Mouse (Mus musculus): ENCODE measurements around the gene Srp54a.
"Not testable (repeated sequence)": the region's sequence is repeated elsewhere in the genome, so short reads cannot be mapped to it uniquely, and the experiment has no call there.

The Srp54a gene

DNA sequence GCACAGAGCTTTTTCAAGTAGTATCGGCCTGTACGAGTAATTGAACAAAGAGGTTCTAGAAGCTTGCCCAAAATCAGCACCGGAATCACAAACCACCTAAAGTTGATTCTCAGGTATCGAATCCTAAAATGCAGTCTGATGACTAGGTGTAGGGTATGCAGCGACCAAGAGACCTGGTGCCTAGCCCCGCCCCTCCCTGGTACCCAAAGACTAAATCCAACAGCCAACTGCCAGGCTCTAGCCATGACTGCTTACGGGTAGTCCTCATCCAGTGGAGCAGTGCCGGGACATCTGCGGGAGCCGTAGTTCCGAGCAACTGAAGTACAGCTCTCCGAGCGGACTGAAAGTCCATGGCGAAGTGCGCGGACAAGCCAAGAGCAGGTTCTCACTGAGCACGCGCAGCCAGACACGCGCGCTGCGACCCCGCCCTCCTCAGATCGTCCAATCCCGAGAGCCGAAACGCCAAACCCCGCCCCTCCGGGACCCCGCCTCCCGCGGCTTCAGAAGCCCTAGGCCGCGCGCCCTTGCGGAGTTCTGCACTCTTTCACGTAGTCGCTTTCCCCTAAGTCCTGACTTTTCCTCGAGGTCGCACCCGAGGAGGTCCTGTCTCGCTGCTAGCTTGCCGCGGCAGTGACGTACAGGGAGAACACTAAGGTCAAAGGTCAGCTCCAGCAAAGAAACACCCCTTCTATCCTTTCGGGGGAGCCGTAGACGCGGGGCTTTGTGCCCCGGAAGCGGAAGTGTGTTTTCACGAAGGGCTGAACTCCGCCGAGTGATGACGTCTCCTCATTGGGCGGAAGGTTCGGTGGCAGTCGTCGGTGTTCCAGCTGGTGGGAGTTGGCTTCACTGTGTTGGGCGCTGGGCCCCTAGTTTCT is at the start of gene Srp54a, which contains the start of gene 2700097O09Rik:
Srp54a (plus strand) TSS at position 537 of the 875 bp plus-strand sequence.
2700097O09Rik (minus strand) TSS at position 385 of the 875 bp plus-strand sequence.
- peak; percentile 98 for DNase-seq (ENCODE audit: low spot score)

DNA sequence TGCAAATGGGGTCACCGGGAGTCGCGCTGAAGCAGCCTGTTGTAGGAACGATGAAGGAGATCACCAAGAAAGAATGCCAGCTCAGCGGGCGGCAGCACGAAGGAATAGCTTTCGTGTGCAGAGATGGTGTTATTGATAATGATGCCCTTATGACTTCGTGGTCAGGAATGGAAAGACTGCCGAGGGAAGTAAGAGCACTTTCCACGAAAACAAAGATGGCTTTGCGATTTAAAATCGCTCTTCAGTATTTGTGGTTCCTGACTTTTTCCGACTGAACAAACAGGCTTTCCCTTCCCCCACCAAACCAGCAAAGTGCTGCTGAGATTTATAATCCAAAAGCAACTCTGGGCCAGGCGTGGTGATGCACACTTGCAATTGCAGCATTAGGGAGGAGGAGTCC is 39.1 kb upstream of the Srp54a start:
- no peak for DNase-seq (ENCODE audit: low spot score)

DNA sequence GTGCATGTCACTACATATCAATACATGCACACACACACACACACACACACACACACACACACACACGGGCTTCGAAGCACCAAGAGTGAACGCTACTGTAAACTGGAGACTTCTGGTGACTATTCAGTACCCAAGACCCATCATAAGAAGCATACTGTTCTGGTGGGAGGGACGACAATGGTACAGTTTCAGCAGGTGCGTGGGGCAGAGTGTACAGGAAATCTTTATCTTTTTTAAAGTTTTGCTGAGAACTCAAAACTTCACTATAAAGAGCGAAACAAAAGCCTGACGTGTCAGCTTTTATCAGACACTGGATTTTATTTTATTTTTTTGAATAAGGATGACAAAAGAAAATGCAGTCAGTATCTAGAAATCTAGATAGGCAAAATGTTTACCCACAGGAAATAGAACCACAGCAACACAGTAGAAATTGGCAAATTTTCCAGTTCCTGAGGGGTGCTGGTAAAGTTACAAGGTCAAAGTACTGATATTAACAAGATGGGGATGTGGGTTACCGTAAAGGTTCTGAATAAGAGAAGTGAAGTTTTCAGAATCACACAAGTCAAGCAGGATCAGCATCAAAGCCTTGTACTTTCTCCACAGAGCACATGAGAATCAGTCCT is 30.2 kb upstream of the Srp54a start:
- DNase-seq (ENCODE audit: low spot score), result no peak

DNA sequence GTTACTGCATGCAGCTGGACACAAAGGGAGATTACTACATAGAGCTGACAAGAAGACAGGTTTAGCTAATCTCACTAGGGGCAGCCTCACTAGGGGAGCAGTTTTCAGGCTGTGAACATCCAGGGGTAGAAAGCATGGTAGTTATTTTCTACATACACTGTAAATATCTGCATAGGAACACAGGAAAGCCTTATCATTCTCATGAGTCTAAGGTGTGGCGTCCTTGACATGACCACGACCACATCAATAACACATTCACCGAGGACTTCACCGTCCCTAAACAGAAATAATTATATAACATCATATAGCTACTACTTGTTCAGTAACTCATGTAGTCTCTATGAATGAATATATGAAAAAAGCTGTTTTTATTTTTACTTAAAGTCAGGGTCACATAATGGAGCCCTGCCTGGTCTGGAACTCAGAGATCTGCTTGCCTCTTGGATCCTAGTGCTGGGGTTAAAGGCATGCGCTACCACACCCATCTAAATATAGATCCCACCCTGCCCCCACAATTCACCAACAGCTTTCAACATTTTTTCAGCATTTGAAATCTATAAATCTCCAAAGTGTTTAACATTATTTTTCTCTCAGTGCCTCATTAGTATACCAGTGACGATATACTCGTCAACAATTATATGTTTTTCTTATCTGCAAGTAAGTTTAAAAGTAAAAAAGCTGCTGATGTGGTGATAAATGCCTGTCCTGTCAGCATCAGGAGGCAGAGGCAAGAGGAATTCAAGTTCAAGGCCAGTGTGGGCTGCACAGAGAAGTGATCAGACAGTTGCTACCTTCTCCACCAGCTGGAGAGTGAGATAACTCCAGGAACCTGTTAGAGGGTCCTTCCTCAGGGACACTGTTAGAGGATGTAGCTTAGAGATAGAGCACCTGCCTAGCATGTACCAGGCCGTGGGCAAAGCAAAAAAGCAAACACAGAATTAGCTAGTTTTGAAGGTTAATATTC is 28.6 kb upstream of the Srp54a start:
- DNase-seq (ENCODE audit: low spot score), result no peak

DNA sequence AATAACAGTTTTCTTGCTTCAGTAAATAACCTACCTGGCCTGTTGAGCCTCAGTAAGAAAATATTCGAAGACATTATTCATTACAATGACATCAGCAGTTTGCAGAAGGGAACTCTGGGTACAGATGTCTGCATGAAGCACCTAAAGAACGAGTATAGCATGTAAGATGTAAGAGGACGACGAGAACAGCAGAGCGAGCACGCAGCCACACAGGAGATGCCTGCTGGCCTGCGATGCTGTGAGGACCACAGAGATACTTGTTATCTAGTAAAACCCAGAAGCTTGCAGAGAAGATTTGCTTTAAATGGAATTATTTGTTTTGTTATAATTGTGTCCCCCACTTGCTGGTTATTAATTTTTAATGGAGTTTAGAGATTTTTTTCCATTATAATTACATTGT is 26.8 kb upstream of the Srp54a start:
- no peak for DNase-seq (ENCODE audit: low spot score)

DNA sequence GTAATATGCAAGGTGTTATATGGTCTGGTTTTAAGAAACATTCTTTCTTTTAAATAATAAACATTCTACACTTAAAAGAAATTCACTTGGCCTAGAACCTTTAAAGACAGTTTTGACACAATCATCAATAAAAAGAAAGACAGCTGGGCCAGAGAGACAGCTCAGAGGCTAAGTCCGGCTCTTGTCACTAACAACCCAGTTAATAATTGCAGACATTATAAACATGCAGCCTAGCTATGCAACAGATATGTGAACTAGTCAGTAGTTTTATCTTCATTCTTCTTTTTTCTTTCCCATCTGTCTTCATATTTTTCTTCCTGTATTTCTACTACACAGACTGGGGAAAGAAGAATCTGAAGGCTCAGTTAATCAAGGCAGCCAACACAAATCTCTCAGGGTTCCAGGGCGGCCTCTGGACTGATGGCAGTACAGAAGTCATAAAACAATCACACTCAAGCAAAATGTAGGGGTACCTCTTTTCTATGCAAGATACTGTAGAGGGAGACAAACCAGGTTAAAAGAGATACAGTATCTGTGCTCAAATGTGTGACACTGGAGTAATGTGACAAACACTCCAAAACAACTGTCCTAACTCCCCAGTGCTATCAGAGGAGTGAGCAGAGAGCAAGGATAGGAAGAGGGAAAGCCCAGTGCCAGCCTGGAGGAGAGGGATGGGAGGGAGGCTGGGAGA is 25.4 kb upstream of the Srp54a start:
- no peak for DNase-seq (ENCODE audit: low spot score)

DNA sequence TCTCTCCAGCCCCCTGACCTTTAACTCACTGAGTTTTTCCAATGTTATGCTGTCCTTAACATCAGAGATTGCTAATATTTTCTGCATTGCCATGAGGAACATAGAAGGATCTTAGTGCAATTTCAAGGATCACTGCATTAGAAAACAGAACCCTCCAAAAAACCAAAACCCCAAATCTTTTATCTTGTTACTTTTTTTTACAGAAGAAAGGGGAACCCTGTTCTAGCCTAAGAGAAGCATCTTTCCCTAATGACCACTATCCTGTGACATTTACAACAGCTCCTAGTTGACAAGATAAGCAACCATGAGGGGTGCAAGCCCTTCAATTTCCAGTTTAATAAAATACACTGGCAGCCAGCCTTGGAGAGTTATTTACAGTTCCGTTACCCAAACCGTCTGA is 23.4 kb upstream of the Srp54a start:
- no peak for DNase-seq (ENCODE audit: low spot score)

DNA sequence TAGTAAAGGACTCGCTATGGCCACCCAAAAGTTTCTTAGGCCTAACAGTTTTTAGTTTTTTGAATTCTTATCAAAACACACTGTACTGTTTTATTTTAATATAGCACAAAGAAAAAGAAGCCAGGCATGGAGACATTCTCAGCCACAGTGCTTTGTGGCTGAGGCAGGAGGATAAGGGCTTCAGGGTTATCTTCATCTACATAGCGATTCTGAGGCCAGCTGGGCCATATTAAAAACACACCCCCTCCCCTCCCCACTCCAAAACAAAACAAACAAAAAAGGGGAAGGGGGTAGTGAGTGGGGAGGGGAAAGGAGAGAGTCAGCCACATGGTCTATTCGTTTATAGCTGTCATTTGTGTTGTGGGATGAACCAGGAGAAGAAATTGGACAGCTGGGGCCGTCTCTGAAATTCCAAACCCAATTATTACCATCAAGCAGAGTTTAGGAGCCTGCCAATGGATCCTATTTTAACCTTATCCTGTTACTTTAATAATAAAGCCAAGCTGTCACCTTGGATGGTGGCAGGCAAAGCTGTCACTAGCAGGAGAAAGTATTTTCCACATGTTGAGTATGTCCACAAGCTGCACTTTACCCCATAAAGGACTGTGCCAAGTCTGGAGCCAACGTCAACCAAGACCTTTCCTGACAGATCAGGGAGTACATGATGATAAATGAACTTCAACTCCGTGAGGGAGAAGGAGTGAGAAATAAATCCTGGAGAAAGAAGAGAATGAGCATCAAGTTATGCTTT is 21.0 kb upstream of the Srp54a start:
- no peak for DNase-seq (ENCODE audit: low spot score)

DNA sequence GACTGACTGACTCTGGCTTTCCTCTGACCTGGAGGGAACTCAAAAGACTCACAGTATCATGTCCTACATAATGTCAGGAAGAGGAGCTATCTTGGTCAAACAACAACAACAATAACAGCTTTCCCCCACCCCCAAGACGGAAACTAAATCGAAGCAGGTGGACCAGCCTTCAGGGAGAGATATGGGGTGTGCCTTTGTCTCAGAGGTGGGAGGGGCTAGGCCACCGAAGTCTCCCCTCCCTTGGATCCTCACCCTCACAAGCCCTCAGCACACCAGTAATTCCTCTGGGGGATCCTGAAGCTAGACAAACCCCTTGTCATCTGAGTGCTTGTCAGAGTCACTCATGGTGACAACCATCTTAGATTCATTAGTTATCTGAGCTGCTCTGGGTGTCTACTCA is 20.2 kb upstream of the Srp54a start:
- DNase-seq (ENCODE audit: low spot score), result no peak

DNA sequence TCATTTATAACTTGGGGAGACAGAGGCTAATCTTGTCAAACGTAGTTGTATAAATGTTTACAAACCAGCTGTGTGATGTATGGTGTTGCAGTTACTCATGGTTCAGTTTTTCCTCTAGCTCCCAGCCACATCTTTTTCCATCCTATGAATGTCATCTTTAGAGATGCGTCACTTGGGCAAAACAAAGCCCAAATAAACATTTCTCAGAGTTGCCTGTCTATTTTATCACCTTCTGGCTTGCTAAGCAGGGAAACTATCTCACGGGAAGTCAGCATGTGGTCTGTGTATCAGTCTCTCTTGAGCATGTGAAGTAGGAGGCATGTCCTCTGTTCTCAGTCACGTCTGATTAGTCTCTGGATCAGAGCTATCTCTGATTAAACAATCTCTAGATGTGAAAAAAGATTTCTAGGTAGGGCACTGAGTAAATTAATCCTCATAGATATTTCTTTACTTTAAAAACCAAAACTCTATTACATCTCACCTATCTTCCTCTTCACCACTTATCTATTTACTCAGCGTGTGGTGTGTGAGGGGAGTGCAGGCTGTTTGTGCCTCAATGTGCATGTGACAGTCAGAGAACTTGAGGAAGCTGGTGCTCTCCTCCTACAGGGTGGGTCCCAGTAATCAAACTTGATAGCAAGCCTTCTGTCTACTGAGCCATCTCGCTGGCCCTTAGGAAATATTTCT is 19.7 kb upstream of the Srp54a start:
- DNase-seq (ENCODE audit: low spot score), result no peak

DNA sequence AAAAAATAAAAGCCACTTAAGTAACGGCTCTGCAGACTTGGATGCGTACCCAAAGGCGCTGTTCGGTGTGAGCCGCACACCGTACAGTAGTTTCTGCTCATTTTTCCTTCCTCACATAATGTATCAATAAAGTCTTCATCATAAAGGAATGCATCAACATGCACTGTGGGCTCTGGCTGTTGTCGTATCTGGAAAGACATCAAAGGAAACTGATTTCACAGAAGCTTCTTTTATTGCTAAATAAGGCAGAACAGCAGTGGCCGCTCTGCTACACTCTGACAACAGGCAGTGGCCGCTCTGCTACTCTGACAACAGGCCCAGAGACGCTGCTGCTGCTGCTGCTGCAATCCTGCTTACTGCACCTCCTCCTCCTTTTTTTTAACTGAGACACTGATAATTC is 19.1 kb upstream of the Srp54a start:
- DNase-seq (ENCODE audit: low spot score), result peak; percentile 26

DNA sequence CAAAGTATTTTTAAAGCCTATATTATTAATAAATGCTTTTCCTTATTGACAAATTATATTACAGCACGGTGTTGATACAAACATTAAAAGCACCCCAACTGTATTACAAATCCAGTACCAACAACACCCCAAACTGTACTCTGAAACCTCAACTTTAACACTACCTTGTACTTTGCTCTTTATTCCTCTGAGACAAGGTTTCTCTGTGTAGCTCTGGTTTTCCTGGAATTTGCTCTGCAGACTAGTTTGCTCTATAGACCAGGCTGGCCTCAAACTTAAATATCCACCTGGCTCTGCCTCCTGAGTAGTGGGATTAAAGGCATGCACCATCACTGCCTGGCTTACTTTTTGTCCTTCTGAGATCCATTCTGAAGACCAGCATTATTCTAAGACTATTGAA is 17.9 kb upstream of the Srp54a start:
- no peak for DNase-seq (ENCODE audit: low spot score)

DNA sequence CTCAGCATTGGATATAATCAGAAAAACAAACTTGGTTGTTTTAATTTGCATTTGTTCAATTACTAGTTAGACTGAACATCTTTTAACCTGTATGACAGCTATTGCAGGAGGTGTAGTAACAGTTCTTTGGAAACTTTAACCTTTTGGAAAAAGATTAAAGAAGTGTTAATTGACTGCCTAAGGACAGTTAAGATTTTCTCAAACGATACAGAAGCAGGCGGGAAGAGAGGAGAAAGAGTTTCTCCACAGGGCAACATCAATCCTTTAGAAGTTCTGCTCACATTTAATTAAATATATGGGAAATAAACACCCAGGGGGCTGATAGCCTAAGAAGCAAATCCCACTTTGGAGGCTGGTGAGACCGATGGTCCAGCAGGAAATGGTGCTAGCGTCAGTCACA is 7.6 kb upstream of the Srp54a start:
- DNase-seq (ENCODE audit: low spot score), result peak; percentile 21

DNA sequence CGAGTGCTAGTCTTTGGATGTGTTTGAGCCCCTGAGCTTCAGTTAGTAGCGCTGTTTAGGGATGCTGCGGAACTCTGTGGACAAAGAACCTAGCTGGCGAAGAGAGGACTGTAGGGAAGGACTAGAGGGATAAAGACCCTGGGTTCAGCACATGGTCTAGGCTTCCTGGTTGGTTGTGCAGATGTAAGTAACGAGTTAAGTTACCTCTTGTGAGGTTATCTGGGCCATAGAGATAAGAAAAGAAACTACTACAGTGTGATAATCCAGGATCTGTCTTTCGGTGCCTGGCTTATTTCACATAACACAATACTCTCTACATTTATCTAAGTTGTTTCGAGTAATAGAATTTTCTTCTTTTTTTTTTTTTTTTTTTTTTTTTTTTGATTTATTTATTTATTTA is 6.4 kb upstream of the Srp54a start:
- DNase-seq (ENCODE audit: low spot score), result no peak

DNA sequence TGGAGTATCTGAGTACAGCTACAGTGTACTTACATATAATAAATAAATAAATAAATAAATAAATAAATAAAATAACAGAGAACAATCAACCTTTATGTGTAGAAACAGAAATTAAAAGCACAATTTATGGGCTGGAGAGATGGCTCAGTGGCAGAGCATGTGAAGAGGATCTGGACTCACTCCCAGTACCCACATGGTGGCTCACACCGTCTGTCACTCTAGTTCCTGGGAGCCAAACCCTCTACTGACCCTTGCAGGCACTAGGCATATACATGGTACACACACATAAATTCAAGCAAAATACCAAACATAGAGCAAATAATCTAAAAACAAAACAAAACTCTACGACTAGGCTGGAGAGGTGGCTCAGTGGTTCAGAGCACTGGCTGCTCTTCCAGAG is 4.8 kb upstream of the Srp54a start:
- peak; percentile 7 for DNase-seq (ENCODE audit: low spot score)

DNA sequence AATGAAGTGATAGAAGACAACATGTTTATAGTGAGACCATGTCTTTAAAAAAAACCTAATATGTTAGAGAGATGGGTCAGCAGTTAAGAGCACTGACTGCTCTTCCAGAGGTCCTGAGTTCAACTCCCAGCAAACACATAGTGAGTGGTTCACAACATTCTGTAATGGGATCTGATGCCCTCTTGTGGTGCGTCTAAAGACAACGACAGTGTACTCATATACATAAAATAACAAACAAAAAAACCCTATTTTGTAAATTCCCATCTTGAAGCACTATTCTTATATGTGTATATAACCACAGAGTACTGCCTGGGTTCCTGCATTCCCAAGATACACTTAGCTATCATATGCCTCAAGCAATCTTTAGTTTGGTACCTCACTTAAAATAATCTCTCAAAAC is 1.4 kb upstream of the Srp54a start:
- peak; percentile 14 for DNase-seq (ENCODE audit: low spot score)

DNA sequence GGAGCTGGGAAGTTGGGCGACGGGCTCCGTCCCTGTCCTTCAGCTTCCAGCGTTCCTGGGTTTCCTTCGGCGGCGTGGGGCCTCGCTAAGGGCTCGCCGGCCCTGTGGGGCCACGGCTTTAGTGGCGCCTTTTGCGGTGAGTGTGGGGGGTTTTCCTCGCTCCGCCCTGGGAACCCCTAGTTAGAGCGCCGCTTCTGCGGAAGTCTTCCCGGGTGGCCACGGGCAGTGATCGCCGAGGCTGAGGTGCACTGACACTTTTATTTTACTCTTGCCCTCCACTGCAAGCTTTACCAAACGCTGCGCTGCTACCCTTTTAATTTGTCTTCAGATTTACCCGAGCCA is 510 bp downstream of the Srp54a start:
- DNase-seq (ENCODE audit: low spot score), result not testable (repeated sequence)

DNA sequence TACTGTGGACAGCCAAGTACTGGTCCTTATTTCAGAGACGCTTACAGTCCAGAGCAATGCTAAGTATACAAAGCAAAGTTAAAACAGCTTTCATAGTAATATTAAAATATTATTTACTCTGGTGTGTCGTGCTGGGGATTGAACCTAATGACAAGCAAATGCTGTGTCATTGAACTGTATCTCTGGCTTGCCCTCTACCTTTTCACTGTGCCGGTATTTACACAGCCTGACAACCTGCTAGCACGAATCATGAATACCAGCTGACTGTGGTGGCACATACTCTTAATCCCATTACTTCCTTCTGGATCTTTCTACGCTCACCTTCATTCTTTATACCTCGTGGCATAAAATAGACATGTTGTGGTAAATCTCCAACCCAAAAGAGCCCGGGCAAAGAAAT is 12.1 kb downstream of the Srp54a start:
- DNase-seq (ENCODE audit: low spot score), result not testable (repeated sequence)

DNA sequence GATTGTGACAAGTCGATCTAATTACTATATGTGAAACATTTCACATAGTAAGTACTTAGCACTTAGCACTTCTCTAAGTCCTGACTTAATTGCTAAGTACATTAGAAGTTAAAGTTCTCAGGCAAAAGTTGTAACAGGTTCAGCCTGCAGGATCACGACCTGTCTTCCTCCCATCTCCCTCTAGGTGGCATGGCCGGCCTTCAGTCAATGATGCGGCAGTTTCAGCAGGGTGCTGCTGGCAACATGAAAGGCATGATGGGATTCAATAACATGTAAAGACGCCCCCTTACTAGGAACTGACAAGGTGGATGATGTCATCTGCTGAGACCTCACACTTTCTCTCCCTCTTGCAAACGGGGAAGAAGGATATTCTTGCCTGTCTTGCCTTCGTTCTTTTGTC is 32.6 kb downstream of the Srp54a start:
- DNase-seq (ENCODE audit: low spot score), result not testable (repeated sequence)

DNA sequence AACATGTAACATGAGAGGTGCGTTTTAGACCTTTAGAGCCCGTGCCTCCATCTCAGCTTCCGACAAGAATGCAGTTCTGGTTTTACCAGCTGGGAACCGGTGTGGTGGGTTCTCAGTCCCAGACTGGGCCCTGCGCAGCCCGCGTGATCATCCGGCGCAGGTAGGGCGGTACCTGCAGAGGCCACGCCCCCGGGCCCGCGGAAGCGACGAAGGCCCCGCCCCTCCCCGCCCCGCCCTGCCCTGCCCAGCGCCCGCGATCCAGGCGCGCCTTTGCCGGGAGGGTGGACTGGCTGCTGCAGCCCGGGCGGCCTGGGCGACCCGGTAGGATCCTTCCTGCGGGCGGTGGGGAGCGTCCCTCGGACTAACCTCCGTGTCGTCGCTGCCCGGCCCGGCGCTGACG is 44.2 kb downstream of the Srp54a start, which contains the start of gene Fam177a:
Fam177a (plus strand) TSS at position 228 of the 400 bp plus-strand sequence.
- not testable (repeated sequence) for DNase-seq (ENCODE audit: low spot score)
